Mouse (Mus musculus) spleen, postnatal 14 days (tissue): ENCODE data around the gene Pla2g16.

Experiments
- DNase-seq, 2 experiments: peaks; one replicate each; pipeline ENCODE4 v3.0.0; 2021 to 2022; ENCODE audit warnings: low spot score in 2 of 2

Pla2g16 gene

DNA sequence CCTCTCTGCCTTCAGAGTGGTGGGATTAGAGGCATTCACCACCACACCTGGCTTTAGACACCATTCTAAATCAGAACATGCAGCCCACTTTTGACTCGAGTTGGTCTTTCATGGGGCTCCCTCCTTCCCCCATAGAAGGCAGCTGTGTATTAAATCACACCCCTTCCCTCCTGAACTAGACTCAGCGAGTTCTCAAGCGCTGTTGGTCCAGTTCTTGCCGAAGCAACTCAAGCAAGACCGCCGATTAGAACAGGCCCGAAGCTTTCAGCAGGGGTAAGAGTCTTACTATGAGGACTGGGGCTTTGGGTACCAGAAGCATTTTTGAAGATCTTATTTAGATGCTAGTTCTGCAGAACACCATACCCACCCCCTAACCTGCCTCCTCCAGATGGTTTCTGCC lies 55.9 kb downstream of the Pla2g16 start:
- DNase-seq = no peak

DNA sequence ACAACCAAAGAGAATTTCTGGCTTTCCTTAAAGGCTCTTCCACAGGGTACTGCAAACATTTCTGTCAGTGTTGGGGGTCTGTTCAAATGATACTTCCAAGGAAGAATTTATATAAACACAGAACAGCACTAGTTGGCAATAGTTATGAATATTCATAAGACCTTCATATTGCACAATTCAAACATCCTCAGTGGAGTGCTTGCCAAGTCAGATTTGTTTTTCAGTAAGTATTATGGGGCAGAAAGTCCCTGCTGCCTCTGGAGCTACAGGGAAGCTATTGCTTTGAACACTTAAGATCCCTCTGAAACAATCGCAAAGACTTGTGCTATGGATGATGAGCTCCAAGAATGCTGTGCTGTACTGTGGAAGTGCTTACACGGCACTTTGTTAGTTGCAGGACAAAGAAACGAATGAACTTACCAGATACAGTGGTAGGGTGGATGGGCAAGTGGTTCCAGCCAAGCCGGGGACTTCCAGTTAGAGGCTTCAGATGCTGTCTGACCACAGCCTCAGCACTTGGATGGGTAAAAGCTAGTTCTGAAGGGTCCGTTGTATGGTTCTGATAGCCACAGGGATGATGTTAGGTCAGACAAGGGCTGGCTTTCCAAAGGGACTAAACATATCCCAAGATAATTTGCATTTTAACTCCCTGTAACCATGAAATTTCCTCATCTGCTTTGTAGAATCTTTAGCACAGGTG lies 59.1 kb downstream of the Pla2g16 start:
- DNase-seq = no peak

GRCm38 (mm10) chr19:7617085-7617484 lies 59.8 kb downstream of the Pla2g16 start:
- no peak for DNase-seq

- DNase-seq = peak in 1 of 2 experiments; percentile 25
Observed at GRCm38 (mm10) chr19:7617696-7618095, 60.4 kb downstream of the Pla2g16 start.

DNA sequence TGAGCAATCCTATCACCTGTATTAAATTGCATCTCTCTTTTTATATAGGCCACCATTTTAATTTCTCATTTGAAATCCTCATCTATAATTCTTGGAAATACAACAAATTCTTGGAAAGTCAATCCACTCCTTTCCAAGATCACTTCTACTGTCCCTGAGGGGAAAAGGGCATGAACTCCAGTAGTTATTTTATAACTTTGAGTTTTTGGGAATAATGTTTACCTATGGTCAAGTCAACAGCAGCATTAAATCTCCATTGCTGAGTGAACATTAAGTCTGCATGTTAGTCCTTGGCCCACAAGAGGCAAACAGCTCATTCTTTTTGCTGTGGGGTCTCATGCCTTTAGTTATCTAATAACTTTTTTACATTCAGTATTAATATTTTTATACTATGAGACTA lies 75.8 kb downstream of the Pla2g16 start:
- DNase-seq = no peak

DNA sequence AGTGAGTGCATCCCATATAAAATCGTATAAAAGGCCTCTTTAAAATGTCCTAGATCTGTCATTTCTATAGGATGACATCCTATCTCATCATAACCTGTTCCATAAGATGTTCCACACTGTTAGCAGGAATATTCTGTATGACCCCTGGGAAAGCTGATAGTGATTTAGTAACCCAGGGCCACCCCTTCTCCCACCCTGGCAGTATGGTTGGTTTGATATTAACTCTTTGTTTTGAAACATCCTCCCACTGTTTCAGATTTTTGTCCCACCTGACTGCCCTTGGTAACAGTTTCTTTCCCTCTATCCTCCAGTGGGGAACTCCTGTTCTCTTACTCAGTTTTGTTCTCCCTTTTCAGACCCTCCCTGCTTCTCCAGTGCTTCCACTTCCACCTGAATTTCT lies 76.5 kb downstream of the Pla2g16 start:
- DNase-seq = no peak
